Mouse (Mus musculus): ENCODE data around the gene Ndufb2.

GRCm38 (mm10) chr6:39543769-39544420 lies 48.5 kb upstream of the Ndufb2 start:
- no peak for TF ChIP-seq POLR2A (IDR thresholded peaks at IDR 0.05; ENCODE audit: low read depth, low read length)
- TF ChIP-seq CTCF (IDR thresholded peaks at IDR 0.05; ENCODE audit: extremely low read depth, insufficient read length, insufficient replicate concordance, low read depth, low read length): no peak

Data from small intestine, adult 2 months (tissue).